Mouse (Mus musculus) liver, embryonic 16.5 days (tissue): ENCODE results near the gene Klf4. TPM values are rescaled to one million over a fixed set of nuclear protein-coding genes. Genes with fewer than 3 reads are reported as not detected.

Experiments
- ATAC-seq: fragments of 200-750 bp; cut with Nextera tagmentation; 2 replicates; pipeline ENCODE4 v1.8.0; 2017; ENCODE audit warnings: low read depth, mild to moderate bottlenecking, moderate number of reproducible peaks, moderate library complexity
- H3K27ac ChIP-seq: fragments of 300-500 bp; sonication (generic); 2 replicates; pipeline ENCODE4 v1.5.1; 2014; ENCODE audit warnings: mild to moderate bottlenecking, low read length
- H3K27me3 ChIP-seq: fragments of 300-500 bp; sonication (generic); 2 replicates; pipeline ENCODE4 v1.6.1; 2014; ENCODE audit warnings: low read depth, low read length, mixed read lengths; ENCODE audit not compliant: control insufficient read depth, insufficient read depth
- H3K36me3 ChIP-seq: fragments of 300-500 bp; sonication (generic); 2 replicates; pipeline ENCODE4 v1.6.1; 2014; ENCODE audit warnings: mild to moderate bottlenecking; ENCODE audit not compliant: control insufficient read depth, insufficient read depth
- H3K4me1 ChIP-seq: fragments of 300-500 bp; sonication (generic); 2 replicates; pipeline ENCODE4 v1.6.1; 2014; ENCODE audit warnings: low read depth, low read length, mixed read lengths; ENCODE audit not compliant: control insufficient read depth
- H3K4me2 ChIP-seq: fragments of 300-500 bp; sonication (generic); 2 replicates; pipeline ENCODE4 v1.6.1; 2014; ENCODE audit warnings: low read depth, low read length, mixed read lengths
- H3K4me3 ChIP-seq: fragments of 300-500 bp; sonication (generic); 2 replicates; pipeline ENCODE4 v1.5.1; 2014; ENCODE audit warnings: low read depth, mild to moderate bottlenecking, low read length
- H3K9ac ChIP-seq: fragments of 300-500 bp; sonication (generic); 2 replicates; pipeline ENCODE4 v1.6.1; 2014; ENCODE audit warnings: low read depth, low read length
- H3K9me3 ChIP-seq: fragments of 300-500 bp; sonication (generic); replicated peaks from 2 replicates; pipeline ENCODE4 v1.6.1; 2016; ENCODE audit warnings: low read length; ENCODE audit not compliant: control insufficient read depth
- whole genome bisulfite sequencing: fragments of 180-500 bp; shearing (Covaris S2); extraction: QIAGEN DNeasy Blood & Tissue Kit; methylation state at CpG from one replicate; pipeline ENCODE4 v1.1.7; 2014; ENCODE audit not compliant: insufficient replicate concordance; 5-methylcytosine and 5-hydroxymethylcytosine counted together
- polyA plus RNA-seq: library from polyadenylated mRNA; unstranded; fragments of >200 nt; fragmentation: Nextera tagmentation; extraction: Ambion mirVana; gene quantifications from 2 replicates; pipeline ENCODE4 v1.2.1, GENCODE M21; 2015

Gene Klf4
- polyA plus RNA-seq, 1 experiment from 2014 or later = 0.81 TPM

DNA sequence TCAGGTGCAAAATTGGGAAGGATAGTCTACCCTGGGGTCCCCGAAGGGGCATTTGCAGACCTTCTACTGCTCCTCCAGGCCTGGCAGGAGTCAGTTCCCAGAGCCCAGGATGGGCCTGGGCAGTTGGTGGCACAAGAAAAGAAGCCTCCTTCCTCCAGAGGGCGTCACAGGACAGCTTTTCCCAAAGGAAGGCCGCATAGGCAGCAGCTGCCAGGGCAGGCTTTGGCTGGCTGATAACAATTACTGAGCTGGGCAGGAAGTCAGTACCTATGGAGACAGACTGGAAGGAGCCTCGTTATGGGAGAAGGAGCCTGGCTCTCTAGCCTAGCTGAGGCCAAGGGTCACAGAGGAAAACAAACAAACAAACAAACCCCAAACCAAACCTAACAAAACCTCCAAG lies 54.3 kb downstream of the Klf4 start:
- Histone ChIP-seq H3K36me3 (no peaks in the 10 kb centered on the region), H3K4me3 (no peak overlapping the region), H3K4me2 (no peak overlapping the region), H3K27me3 (no peaks in the 10 kb centered on the region), H3K4me1 (no peaks in the 10 kb centered on the region), H3K9ac (no peak overlapping the region), H3K9me3 (no peaks in the 10 kb centered on the region), H3K27ac (no peak overlapping the region)
- ATAC-seq = no peak
- WGBS = 36% methylated on average over 4 of the region's 4 CpGs

DNA sequence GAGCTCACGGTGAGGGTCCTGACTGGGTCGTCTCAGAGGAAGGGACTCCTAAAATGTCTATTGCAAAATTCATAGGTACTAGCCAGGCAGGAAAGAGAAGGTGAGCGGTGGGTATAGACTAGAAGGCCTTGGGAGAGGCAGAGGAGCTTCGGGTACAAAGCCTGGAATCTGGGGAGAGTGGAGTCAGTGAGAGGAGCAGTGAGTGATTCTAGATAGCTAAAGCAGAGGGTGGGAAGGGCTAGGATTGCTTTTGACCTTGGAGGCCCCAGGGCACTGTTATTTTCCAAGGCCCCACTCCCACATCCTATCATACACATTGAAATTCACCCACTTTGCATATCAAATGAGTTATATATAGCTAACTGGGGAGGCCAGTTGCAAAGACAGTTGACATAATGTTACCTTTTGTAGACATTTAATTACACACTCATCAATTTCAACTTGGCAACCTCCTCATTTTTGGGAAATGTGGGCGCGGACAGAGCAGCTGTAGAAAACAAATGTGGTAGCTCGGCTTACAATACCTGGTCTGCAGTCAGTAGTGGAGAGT lies 55.0 kb downstream of the Klf4 start:
- no peaks in the 10 kb centered on the region for H3K27me3 ChIP-seq
- H3K9ac ChIP-seq = no peak overlapping the region
- no peak overlapping the region for H3K4me2 ChIP-seq
- no peaks in the 10 kb centered on the region for H3K9me3 ChIP-seq
- 66% methylated on average over 7 of the region's 7 CpGs for WGBS
- H3K4me3 ChIP-seq = no peak overlapping the region
- H3K27ac ChIP-seq = no peak overlapping the region
- no peaks in the 10 kb centered on the region for H3K4me1 ChIP-seq
- ATAC-seq = no peak
- no peaks in the 10 kb centered on the region for H3K36me3 ChIP-seq

Other genes with a start within 250 kb of the Klf4 start
- 30.1 and 31.8 TPM in 2 replicates for gene Rad23b, start 182.4 kb downstream of the Klf4 start, polyA plus RNA-seq